Mouse (Mus musculus) brain, adult 10 weeks (tissue): ENCODE measurements around the gene Tomm6. TPM values are rescaled to one million over a fixed set of nuclear protein-coding genes. Genes with fewer than 3 reads are reported as not detected.

Experiments used
- polyA plus RNA-seq: library from polyadenylated mRNA; stranded (reverse); fragments of 350-450 nt; fragmentation: Illumina TruSeq; extraction: RNeasy Lipid Tissue Mini Kit (QIAGEN cat#74804); gene quantifications from one replicate; pipeline ENCODE4 v1.2.3, GENCODE M21; 2015; ENCODE audit warnings: low read depth, low replicate concordance

Gene Tomm6
- 192 TPM for polyA plus RNA-seq

DNA sequence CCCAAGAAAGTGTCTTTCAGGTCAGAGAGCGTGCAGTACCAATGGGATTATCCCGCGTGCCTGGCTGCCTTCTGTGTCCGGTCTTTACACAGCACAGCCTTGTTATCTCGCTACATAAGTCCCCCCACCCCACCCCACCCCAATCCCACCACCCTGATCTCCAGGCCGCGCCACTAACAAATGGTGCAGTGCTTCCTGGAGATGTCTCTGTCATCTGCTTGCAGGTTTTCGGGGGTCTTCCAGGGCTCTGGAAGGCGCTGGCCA lies at the start of gene Tomm6:
TSS of gene Tomm6 (minus strand) at position 43 of the 264 bp plus-strand sequence.

GRCm38 (mm10) chr17:47736856-47737255 lies 48.7 kb upstream of the Tomm6 start, which contains the start of gene Tfeb:
TSS of gene Tfeb (plus strand) at chr17:47737030.

DNA sequence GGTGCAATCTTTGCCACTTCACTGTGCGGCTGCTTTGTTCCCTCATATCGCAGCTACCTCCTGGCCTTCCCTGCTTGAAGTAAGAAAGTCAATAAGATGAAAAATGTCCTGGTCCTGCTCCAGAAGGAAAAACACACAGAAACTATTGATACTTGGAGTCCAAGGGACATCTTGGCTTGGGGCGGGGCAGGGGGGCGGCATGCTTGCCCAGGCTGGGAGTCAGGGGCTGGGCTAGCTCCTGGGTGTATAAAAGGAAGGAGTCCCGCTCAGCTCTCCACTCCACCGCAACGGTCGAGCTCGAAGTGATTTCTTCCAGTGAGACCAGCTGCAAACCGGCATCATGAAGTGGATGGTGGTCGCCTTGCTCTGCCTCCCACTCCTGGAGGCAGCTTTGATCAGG lies 38.4 kb upstream of the Tomm6 start, which contains the start of gene Pgc:
TSS of gene Pgc (plus strand) at position 277 of the 400 bp plus-strand sequence.

DNA sequence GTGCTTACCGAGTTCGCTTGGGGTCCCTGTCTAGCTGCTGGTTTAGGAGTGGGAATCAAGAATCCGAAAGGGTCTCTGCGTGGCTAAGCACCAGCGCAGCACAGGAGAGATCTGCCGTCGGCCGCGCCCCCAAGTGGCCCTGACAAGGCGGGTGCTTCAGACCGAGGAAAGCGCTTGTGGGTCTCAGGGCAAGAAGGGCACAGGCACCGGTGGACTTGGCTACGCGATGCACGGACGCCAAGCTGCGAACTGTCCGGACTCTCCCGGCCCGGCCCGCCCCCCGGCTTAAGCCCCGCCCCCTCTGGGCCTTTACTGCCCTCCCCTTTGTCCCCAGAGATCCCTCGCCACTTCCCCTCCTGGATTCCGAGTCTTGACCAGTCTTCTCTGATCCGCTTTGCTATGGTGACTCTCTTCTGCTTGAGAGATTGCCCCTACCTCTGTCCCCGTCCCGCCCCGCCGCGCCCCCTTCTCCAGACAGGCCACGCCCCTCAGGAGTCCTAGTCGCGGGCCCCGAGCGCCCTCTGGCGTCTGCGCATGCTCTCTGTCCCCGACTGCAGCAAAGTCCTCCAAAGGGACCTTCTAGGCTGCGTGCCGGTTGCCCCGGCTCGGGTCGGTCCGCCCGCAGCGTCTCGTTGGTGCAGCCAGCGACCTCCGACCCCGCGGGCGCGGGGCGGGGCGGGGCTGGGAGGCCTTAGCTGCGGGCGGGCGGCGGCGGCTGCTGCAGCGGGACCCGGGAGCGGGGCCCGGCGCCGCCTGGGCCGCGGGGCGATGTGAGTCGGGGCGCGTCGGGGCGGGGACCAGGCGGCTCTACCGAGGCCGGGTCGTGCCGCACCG lies 6.5 kb upstream of the Tomm6 start, which contains the start of gene Prickle4:
TSS of gene Prickle4 (minus strand) at position 234 of the 834 bp plus-strand sequence.

GRCm38 (mm10) chr17:47694442-47694502 lies 6.1 kb upstream of the Tomm6 start, which contains the start of gene Gm21981:
TSS of gene Gm21981 (minus strand) at chr17:47694455.

GRCm38 (mm10) chr17:47688608-47689575 lies 706 bp upstream of the Tomm6 start, which contains the start of gene Frs3:
TSS of gene Frs3 (plus strand) at chr17:47689030.

Other genes starting within 250 kb of the Tomm6 start
- 21.7 TPM for gene Taf8, start 186.1 kb downstream of the Tomm6 start, polyA plus RNA-seq
- gene Ccnd3, start 183.3 kb downstream of the Tomm6 start, polyA plus RNA-seq: 23.5 TPM
- gene Bysl, start 76.9 kb downstream of the Tomm6 start, polyA plus RNA-seq: 16.8 TPM
- 24.9 TPM for gene Med20, start 76.8 kb downstream of the Tomm6 start, polyA plus RNA-seq
- gene Gm20517, start 76.8 kb downstream of the Tomm6 start, polyA plus RNA-seq: 3.6 TPM
- 6.8 TPM for gene Usp49, start 57.7 kb downstream of the Tomm6 start, polyA plus RNA-seq
- gene Frs3, start 644 bp upstream of the Tomm6 start, polyA plus RNA-seq: 27.7 TPM
- gene Gm21981, start 6.1 kb upstream of the Tomm6 start, polyA plus RNA-seq: 6.6 TPM
- gene Prickle4, start 6.3 kb upstream of the Tomm6 start, polyA plus RNA-seq: 0.86 TPM
- not detected for gene Pgc, start 38.5 kb upstream of the Tomm6 start, polyA plus RNA-seq
- 11.9 TPM for gene Tfeb, start 48.6 kb upstream of the Tomm6 start, polyA plus RNA-seq
- 1.1 TPM for gene Mdfi, start 146.3 kb upstream of the Tomm6 start, polyA plus RNA-seq
- gene Foxp4, start 236.3 kb upstream of the Tomm6 start, polyA plus RNA-seq: 26.5 TPM